Mouse (Mus musculus): ENCODE measurements around the gene Men1.

The Men1 gene

DNA sequence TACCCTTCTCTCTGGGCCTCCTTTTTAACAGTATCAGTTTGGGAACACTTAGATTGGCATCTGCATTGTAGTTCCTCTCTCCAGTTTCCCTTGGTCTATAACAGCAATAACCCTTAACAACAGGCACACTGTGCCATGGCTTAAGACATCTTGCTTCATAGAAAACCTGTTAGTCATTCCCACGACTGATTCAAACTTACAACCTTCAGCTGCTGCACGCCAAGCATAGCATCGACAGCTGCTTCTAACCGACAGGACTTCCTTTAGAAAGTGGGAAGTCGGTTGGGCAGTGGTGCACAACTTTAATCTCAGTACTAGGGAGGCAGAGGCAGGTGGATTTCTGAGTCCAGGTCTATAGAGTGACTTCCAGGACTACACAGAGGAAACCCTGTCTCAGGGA, 3.6 kb upstream of the Men1 start:
- TF ChIP-seq POU5F1 (IDR thresholded peaks at IDR 0.05; ENCODE audit: borderline replicate concordance, low read length) (no peak), CTCF (conservative IDR thresholded peaks at IDR 0.05; ENCODE audit: low read length) (no peak), NANOG (IDR thresholded peaks at IDR 0.05; ENCODE audit: borderline replicate concordance, low read length) (no peak)
- Histone ChIP-seq H3K27me3 (ENCODE audit: insufficient read depth, low read length) (no peaks in the 10 kb centered on the region), H3K9me3 (ENCODE audit: low read length) (no peaks in the 10 kb centered on the region), H3K4me1 (replicated peaks; ENCODE audit: low read depth, low read length) (peaks cover 32% of the 10 kb centered on the region), H3K36me3 (ENCODE audit: insufficient read depth, low read length) (peaks cover 12% of the 10 kb centered on the region), H3K4me3 (replicated peaks; ENCODE audit: low read length) (no peak overlapping the region)

DNA sequence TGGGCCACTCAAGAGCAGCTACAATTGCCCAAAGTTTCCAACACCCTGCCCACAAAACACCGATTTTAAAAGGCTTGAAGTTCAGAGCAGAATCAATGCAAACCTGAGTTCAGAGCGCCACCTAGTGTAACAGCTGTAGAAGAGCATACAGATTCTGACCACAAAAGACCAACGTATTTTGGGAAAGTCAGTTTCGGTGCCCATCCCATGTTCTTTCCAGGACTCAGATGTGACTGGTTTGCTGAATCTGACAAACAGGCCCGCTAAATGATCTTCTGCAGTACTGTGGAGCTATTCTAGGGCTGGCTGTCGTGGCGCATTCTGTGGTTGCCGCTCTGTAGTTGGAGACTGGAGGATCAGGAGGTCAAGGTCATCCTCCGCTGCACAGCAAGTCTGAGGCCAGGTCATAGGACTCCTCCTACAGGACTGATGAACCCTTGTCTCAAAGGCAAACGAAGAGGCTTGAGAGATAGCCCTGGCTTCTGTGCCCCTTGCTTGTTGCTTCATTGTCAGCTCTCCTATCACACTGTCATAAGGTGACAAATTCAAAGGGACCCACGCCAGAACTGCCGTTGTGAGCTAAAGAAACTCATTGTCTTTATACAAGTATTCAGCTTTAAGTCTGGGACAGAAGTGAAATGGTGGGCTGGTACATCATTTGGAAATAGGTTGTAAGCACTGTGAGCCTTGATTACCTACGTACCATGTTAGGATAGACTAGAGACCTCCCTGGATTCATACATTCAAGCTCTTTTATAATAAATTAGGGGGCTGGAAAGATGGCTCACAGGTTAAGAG, 2.9 kb upstream of the Men1 start:
- peak overlapping the region; percentile 27 for H3K4me3 ChIP-seq (replicated peaks; ENCODE audit: low read length)
- no peaks in the 10 kb centered on the region for H3K9me3 ChIP-seq (ENCODE audit: low read length)
- H3K27me3 ChIP-seq (ENCODE audit: insufficient read depth, low read length): no peaks in the 10 kb centered on the region
- TF ChIP-seq CTCF (conservative IDR thresholded peaks at IDR 0.05; ENCODE audit: low read length) (peak; percentile 68), POU5F1 (IDR thresholded peaks at IDR 0.05; ENCODE audit: borderline replicate concordance, low read length) (no peak), NANOG (IDR thresholded peaks at IDR 0.05; ENCODE audit: borderline replicate concordance, low read length) (no peak)
- H3K36me3 ChIP-seq (ENCODE audit: insufficient read depth, low read length): peaks cover 12% of the 10 kb centered on the region
- peaks cover 39% of the 10 kb centered on the region for H3K4me1 ChIP-seq (replicated peaks; ENCODE audit: low read depth, low read length)

DNA sequence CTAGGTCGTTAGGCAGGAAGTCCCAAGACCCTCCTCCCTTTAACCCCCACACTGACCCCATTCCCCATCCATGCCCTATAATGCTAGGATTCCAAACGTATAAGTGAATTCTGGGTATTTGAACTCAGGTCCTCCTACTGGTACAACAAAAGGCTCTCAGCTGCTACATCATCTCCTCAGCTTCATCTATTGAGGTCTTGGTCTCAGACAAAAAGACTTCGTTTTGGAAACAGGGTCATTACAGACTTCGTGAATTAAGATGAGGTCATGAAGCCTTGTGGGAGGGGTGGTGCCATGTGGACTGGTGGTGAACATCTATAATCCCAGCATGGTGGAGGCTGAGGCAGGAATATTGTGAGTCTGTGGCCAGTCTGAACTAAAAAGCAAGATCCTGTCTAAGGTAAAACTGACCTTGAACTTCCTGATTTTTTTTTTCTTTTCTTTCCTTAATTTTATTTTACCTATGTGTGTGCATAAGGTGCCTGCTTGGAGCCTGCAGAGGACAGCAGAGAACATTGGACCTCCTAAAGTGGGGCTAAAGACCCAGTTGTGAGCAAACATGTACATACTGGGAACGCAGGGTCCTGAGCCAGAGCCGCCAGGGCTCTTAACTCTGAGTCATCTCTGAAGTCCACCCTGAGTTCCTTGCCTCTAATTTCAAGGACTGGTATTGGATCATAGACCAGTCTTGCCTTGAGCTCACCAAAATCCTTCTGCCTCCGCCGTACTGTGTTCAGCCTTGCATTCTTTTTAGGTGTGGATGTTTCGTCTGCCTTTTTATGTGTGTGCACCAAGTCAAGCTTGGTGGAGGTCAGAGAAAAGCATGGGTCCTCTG, 801 bp upstream of the Men1 start:
- no peaks in the 10 kb centered on the region for H3K9me3 ChIP-seq (ENCODE audit: low read length)
- peaks cover 26% of the 10 kb centered on the region for H3K36me3 ChIP-seq (ENCODE audit: insufficient read depth, low read length)
- H3K4me1 ChIP-seq (replicated peaks; ENCODE audit: low read depth, low read length): peaks cover 59% of the 10 kb centered on the region
- peak overlapping the region; percentile 91 for H3K4me3 ChIP-seq (replicated peaks; ENCODE audit: low read length)
- TF ChIP-seq POU5F1 (IDR thresholded peaks at IDR 0.05; ENCODE audit: borderline replicate concordance, low read length): no peak
- no peak for TF ChIP-seq CTCF (conservative IDR thresholded peaks at IDR 0.05; ENCODE audit: low read length)
- no peak for TF ChIP-seq NANOG (IDR thresholded peaks at IDR 0.05; ENCODE audit: borderline replicate concordance, low read length)
- H3K27me3 ChIP-seq (ENCODE audit: insufficient read depth, low read length): no peaks in the 10 kb centered on the region

DNA sequence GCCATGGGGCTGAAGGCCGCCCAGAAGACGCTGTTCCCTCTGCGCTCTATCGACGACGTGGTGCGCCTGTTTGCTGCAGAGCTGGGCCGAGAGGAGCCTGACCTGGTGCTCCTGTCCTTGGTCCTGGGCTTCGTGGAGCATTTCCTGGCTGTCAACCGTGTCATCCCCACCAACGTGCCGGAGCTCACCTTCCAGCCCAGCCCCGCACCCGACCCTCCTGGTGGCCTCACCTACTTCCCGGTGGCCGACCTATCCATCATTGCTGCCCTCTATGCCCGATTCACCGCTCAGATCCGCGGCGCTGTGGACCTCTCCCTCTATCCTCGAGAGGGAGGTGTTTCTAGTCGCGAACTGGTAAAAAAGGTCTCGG, 664 bp downstream of the Men1 start:
- peaks cover 40% of the 10 kb centered on the region for H3K36me3 ChIP-seq (ENCODE audit: insufficient read depth, low read length)
- H3K4me1 ChIP-seq (replicated peaks; ENCODE audit: low read depth, low read length): peaks cover 74% of the 10 kb centered on the region
- no peak for TF ChIP-seq NANOG (IDR thresholded peaks at IDR 0.05; ENCODE audit: borderline replicate concordance, low read length)
- no peak for TF ChIP-seq POU5F1 (IDR thresholded peaks at IDR 0.05; ENCODE audit: borderline replicate concordance, low read length)
- no peak for TF ChIP-seq CTCF (conservative IDR thresholded peaks at IDR 0.05; ENCODE audit: low read length)
- no peaks in the 10 kb centered on the region for H3K27me3 ChIP-seq (ENCODE audit: insufficient read depth, low read length)
- H3K4me3 ChIP-seq (replicated peaks; ENCODE audit: low read length): peak overlapping the region; percentile 91
- no peaks in the 10 kb centered on the region for H3K9me3 ChIP-seq (ENCODE audit: low read length)

DNA sequence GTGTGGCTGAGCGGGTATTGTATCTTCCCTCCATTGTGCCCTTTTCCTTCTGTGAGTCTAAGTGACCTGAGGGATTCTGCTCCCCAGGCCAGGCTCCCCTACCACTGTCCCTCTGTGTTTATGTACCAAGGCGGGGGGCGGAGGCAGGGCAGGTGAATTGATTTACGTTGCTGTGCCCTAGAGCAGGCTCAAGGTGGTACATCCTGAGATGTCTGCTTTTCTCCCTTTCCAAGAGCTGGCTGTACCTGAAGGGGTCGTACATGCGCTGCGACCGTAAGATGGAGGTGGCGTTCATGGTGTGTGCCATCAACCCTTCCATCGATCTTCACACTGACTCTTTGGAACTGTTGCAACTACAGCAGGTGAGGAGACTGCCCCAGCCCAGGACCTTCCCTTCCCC, 2.1 kb downstream of the Men1 start:
- TF ChIP-seq CTCF (conservative IDR thresholded peaks at IDR 0.05; ENCODE audit: low read length): no peak
- no peak for TF ChIP-seq POU5F1 (IDR thresholded peaks at IDR 0.05; ENCODE audit: borderline replicate concordance, low read length)
- no peak for TF ChIP-seq NANOG (IDR thresholded peaks at IDR 0.05; ENCODE audit: borderline replicate concordance, low read length)
- Histone ChIP-seq H3K27me3 (ENCODE audit: insufficient read depth, low read length) (peaks cover 6% of the 10 kb centered on the region; the same call in 1 of the 2 replicates), H3K4me3 (replicated peaks; ENCODE audit: low read length) (peak overlapping the region; percentile 20; the same call in 1 of the 2 replicates), H3K9me3 (ENCODE audit: low read length) (no peaks in the 10 kb centered on the region), H3K36me3 (ENCODE audit: insufficient read depth, low read length) (peaks cover 41% of the 10 kb centered on the region), H3K4me1 (replicated peaks; ENCODE audit: low read depth, low read length) (peaks cover 76% of the 10 kb centered on the region)

DNA sequence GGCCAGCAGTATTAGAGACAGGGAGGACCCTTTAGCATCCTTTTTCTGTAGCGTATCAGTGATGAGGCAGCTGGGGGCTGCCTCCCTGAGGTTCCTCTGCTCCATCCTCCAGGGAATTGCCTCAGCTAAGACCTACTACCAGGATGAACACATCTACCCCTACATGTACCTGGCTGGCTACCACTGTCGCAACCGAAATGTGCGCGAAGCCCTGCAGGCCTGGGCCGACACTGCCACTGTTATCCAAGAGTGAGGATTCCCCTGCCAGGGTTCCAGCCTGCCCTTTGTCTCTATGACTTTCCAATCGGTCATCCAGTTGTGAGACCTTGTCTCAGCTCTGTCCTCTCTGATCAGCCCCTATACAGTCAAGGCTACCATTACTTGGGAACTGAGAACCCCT, 3.4 kb downstream of the Men1 start:
- peaks cover 48% of the 10 kb centered on the region for H3K36me3 ChIP-seq (ENCODE audit: insufficient read depth, low read length)
- peaks cover 85% of the 10 kb centered on the region for H3K4me1 ChIP-seq (replicated peaks; ENCODE audit: low read depth, low read length)
- no peaks in the 10 kb centered on the region for H3K9me3 ChIP-seq (ENCODE audit: low read length)
- H3K27me3 ChIP-seq (ENCODE audit: insufficient read depth, low read length): peaks cover 14% of the 10 kb centered on the region; the same call in 1 of the 2 replicates
- no peak overlapping the region for H3K4me3 ChIP-seq (replicated peaks; ENCODE audit: low read length)
- TF ChIP-seq CTCF (conservative IDR thresholded peaks at IDR 0.05; ENCODE audit: low read length) (no peak), POU5F1 (IDR thresholded peaks at IDR 0.05; ENCODE audit: borderline replicate concordance, low read length) (no peak), NANOG (IDR thresholded peaks at IDR 0.05; ENCODE audit: borderline replicate concordance, low read length) (no peak)

DNA sequence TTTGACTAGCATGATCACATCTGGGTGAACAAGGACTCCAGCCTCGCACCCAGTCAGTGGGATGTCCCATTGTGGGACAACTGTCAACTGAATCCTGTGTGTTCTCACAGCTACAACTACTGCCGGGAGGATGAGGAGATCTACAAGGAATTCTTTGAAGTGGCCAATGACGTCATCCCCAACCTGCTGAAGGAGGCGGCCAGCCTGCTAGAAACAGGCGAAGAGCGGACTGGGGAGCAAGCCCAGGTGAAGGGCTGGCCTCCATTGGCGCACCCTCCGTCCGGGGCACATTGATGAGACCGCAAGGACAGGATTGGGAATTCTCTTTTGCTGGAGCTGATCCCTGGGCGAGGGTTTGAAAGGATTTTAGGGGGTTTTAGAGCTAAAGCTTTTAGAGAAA, 3.9 kb downstream of the Men1 start:
- Histone ChIP-seq H3K27me3 (ENCODE audit: insufficient read depth, low read length) (peaks cover 14% of the 10 kb centered on the region; the same call in 1 of the 2 replicates), H3K4me1 (replicated peaks; ENCODE audit: low read depth, low read length) (peaks cover 85% of the 10 kb centered on the region), H3K36me3 (ENCODE audit: insufficient read depth, low read length) (peaks cover 51% of the 10 kb centered on the region), H3K4me3 (replicated peaks; ENCODE audit: low read length) (no peak overlapping the region), H3K9me3 (ENCODE audit: low read length) (no peaks in the 10 kb centered on the region)
- TF ChIP-seq CTCF (conservative IDR thresholded peaks at IDR 0.05; ENCODE audit: low read length): no peak
- no peak for TF ChIP-seq NANOG (IDR thresholded peaks at IDR 0.05; ENCODE audit: borderline replicate concordance, low read length)
- TF ChIP-seq POU5F1 (IDR thresholded peaks at IDR 0.05; ENCODE audit: borderline replicate concordance, low read length): no peak

DNA sequence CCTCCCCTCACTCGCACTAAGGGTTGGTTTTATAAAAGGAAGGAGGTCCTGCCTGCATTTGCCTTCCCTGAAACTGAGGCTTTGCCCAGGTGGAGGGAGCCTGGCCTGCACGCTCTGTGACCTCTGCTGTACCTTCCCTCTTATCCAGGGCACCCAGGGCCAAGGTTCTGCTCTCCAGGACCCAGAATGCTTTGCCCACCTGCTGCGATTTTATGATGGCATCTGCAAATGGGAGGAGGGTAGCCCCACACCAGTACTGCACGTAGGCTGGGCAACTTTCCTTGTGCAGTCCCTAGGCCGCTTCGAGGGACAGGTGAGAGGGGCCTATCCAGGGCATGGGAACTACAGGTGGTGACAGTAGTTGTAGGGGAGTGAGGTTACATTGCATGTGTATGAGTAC, 4.4 kb downstream of the Men1 start:
- Histone ChIP-seq H3K9me3 (ENCODE audit: low read length) (no peaks in the 10 kb centered on the region), H3K27me3 (ENCODE audit: insufficient read depth, low read length) (peaks cover 14% of the 10 kb centered on the region; the same call in 1 of the 2 replicates), H3K4me1 (replicated peaks; ENCODE audit: low read depth, low read length) (peaks cover 83% of the 10 kb centered on the region), H3K36me3 (ENCODE audit: insufficient read depth, low read length) (peaks cover 55% of the 10 kb centered on the region), H3K4me3 (replicated peaks; ENCODE audit: low read length) (no peak overlapping the region; the same call in 1 of the 2 replicates)
- TF ChIP-seq POU5F1 (IDR thresholded peaks at IDR 0.05; ENCODE audit: borderline replicate concordance, low read length) (no peak), NANOG (IDR thresholded peaks at IDR 0.05; ENCODE audit: borderline replicate concordance, low read length) (no peak), CTCF (conservative IDR thresholded peaks at IDR 0.05; ENCODE audit: low read length) (no peak)

Data from E14TG2a.4 (cell line).